Mouse (Mus musculus) thymus, adult 2 months (tissue): ENCODE measurements around the gene Zfp704.

Experiments
- CTCF ChIP-seq: fragments of 200-500 bp; IDR thresholded peaks from 2 replicates; pipeline ENCODE4 v1.5.1; 2012; ENCODE audit warnings: mild to moderate bottlenecking, control low read depth, low read length, moderate library complexity, borderline replicate concordance; ENCODE audit not compliant: control insufficient read depth, poor library complexity, insufficient read depth; ENCODE audit errors: extremely low read depth
- POLR2A ChIP-seq: fragments of 200-500 bp; IDR thresholded peaks from 2 replicates; pipeline ENCODE4 v1.6.1; 2012; ENCODE audit warnings: mild to moderate bottlenecking, low read length, control low read depth, moderate library complexity; ENCODE audit not compliant: control insufficient read depth, poor library complexity, insufficient read depth; ENCODE audit errors: extremely low read depth

- no peak for TF ChIP-seq CTCF
- no peak for TF ChIP-seq POLR2A
These were observed 4.1 kb upstream of the Zfp704 start for GRCm38 (mm10) chr3:9614011-9614410.
